Mouse (Mus musculus) spleen, adult 2 months (tissue): ENCODE data around the gene Afg3l1.

Source experiments
- CTCF ChIP-seq: fragments of 200-500 bp; IDR thresholded peaks from 2 replicates; pipeline ENCODE4 v1.5.1; 2011; ENCODE audit warnings: mild to moderate bottlenecking, inconsistent platforms; ENCODE audit not compliant: insufficient read depth, insufficient read length, insufficient replicate concordance; ENCODE audit errors: extremely low read depth
- POLR2A ChIP-seq: fragments of 200-500 bp; IDR thresholded peaks from 2 replicates; pipeline ENCODE4 v1.6.1; 2011; ENCODE audit warnings: low read depth, low read length, inconsistent platforms

GRCm38 (mm10) chr8:123453951-123454350 lies 23.8 kb upstream of the Afg3l1 start:
- TF ChIP-seq CTCF (no peak), POLR2A (no peak)
